Mouse (Mus musculus): ENCODE data around the gene Med12. TPM values are rescaled to one million over a fixed set of nuclear protein-coding genes. Genes with fewer than 3 reads are reported as not detected.
"Not testable (repeated sequence)": the region's sequence is repeated elsewhere in the genome, so short reads cannot be mapped to it uniquely, and the experiment has no call there.

The Med12 gene
- polyA plus RNA-seq, 1 experiment from 2014 or later = 28.6 TPM

GRCm38 (mm10) chrX:101304646-101305045 lies 30.8 kb downstream of the Med12 start:
- ATAC-seq (ENCODE audit: low FRiP score) = no peak
- Histone ChIP-seq H3K4me2 (no peak overlapping the region), H3K4me1 (replicated peaks) (peaks cover 39% of the 10 kb centered on the region), H3K36me3 (peaks cover 20% of the 10 kb centered on the region), H3K27me3 (peaks cover 2% of the 10 kb centered on the region; the same call in 1 of the 2 replicates), H3K9ac (no peak overlapping the region), H3K4me3 (no peak overlapping the region), H3K27ac (no peak overlapping the region), H3K9me3 (no peaks in the 10 kb centered on the region)
- 37% methylated on average over 2 of the region's 2 CpGs for WGBS

- H3K27ac ChIP-seq = no peak overlapping the region
- H3K9ac ChIP-seq = no peak overlapping the region
- H3K4me1 ChIP-seq (replicated peaks) = peaks cover 12% of the 10 kb centered on the region
- peaks cover 43% of the 10 kb centered on the region for H3K36me3 ChIP-seq
- H3K9me3 ChIP-seq = no peaks in the 10 kb centered on the region
- no peak overlapping the region for H3K4me3 ChIP-seq
- ATAC-seq (ENCODE audit: low FRiP score) = no peak
- WGBS = 90% methylated on average over 5 of the region's 5 CpGs
- H3K27me3 ChIP-seq = no peaks in the 10 kb centered on the region
- H3K4me2 ChIP-seq = no peak overlapping the region
Measured at GRCm38 (mm10) chrX:101309299-101309698, 35.5 kb downstream of the Med12 start.

- Histone ChIP-seq H3K27ac (no peak overlapping the region), H3K4me1 (replicated peaks) (peaks cover 7% of the 10 kb centered on the region; the same call in 1 of the 2 replicates), H3K36me3 (peaks cover 55% of the 10 kb centered on the region), H3K9ac (no peak overlapping the region), H3K4me2 (no peak overlapping the region), H3K27me3 (no peaks in the 10 kb centered on the region), H3K9me3 (no peaks in the 10 kb centered on the region), H3K4me3 (no peak overlapping the region)
- peak; percentile 65; the same call in 1 of the 2 replicates for ATAC-seq (ENCODE audit: low FRiP score)
- WGBS = 26% methylated on average over 6 of the region's 6 CpGs
Measured at GRCm38 (mm10) chrX:101313625-101314359, 40.0 kb downstream of the Med12 start.

- Histone ChIP-seq H3K4me2 (no peak overlapping the region), H3K4me3 (no peak overlapping the region), H3K36me3 (peaks cover 52% of the 10 kb centered on the region), H3K9ac (no peak overlapping the region), H3K4me1 (replicated peaks) (no peaks in the 10 kb centered on the region), H3K27me3 (no peaks in the 10 kb centered on the region), H3K9me3 (no peaks in the 10 kb centered on the region), H3K27ac (no peak overlapping the region)
- ATAC-seq (ENCODE audit: low FRiP score) = no peak
- 90% methylated on average over 12 of the region's 12 CpGs for WGBS
Measured at GRCm38 (mm10) chrX:101319775-101320174, 45.9 kb downstream of the Med12 start.

- no peak overlapping the region for H3K4me3 ChIP-seq
- no peak for ATAC-seq (ENCODE audit: low FRiP score)
- no peak overlapping the region for H3K9ac ChIP-seq
- no peak overlapping the region for H3K27ac ChIP-seq
- 60% methylated on average over 8 of the region's 8 CpGs for WGBS
- no peaks in the 10 kb centered on the region for H3K9me3 ChIP-seq
- H3K4me2 ChIP-seq = no peak overlapping the region
- no peaks in the 10 kb centered on the region for H3K27me3 ChIP-seq
- H3K4me1 ChIP-seq (replicated peaks) = no peaks in the 10 kb centered on the region
- H3K36me3 ChIP-seq = peaks cover 6% of the 10 kb centered on the region; the same call in 1 of the 2 replicates
Measured at GRCm38 (mm10) chrX:101325989-101326899, 52.4 kb downstream of the Med12 start.

GRCm38 (mm10) chrX:101329372-101330028 lies 55.7 kb downstream of the Med12 start:
- WGBS = 26% methylated on average over 9 of the region's 10 CpGs
- no peak for ATAC-seq (ENCODE audit: low FRiP score)
- H3K4me2 ChIP-seq = no peak overlapping the region

GRCm38 (mm10) chrX:101332031-101332374 lies 58.2 kb downstream of the Med12 start:
- Histone ChIP-seq H3K36me3 (no peaks in the 10 kb centered on the region), H3K4me1 (replicated peaks) (peaks cover 6% of the 10 kb centered on the region), H3K27me3 (no peaks in the 10 kb centered on the region), H3K4me2 (peak overlapping the region; percentile 48), H3K9ac (peak overlapping the region; percentile 39; the same call in 1 of the 2 replicates), H3K9me3 (no peaks in the 10 kb centered on the region), H3K4me3 (peak overlapping the region; percentile 31), H3K27ac (peak overlapping the region; percentile 95)
- ATAC-seq (ENCODE audit: low FRiP score) = peak; percentile 50
- WGBS = 49% methylated on average over 9 of the region's 9 CpGs

More at GRCm38 (mm10) chrX:101329372-101330028, 55.7 kb downstream of the Med12 start:
- Histone ChIP-seq H3K9ac (no peak overlapping the region), H3K9me3 (no peaks in the 10 kb centered on the region), H3K27ac (peak overlapping the region; percentile 77), H3K36me3 (no peaks in the 10 kb centered on the region), H3K4me1 (replicated peaks) (peaks cover 6% of the 10 kb centered on the region), H3K4me3 (no peak overlapping the region), H3K27me3 (no peaks in the 10 kb centered on the region)

- peak overlapping the region; percentile 33 for H3K4me3 ChIP-seq
- 24% methylated on average over 30 of the region's 49 CpGs for WGBS
Measured at GRCm38 (mm10) chrX:101332375-101333211, 58.8 kb downstream of the Med12 start.

GRCm38 (mm10) chrX:101334606-101335005 lies 60.8 kb downstream of the Med12 start:
- Histone ChIP-seq H3K9me3 (no peaks in the 10 kb centered on the region), H3K9ac (no peak overlapping the region), H3K36me3 (no peaks in the 10 kb centered on the region), H3K4me2 (no peak overlapping the region), H3K27me3 (no peaks in the 10 kb centered on the region), H3K27ac (no peak overlapping the region), H3K4me1 (replicated peaks) (peaks cover 6% of the 10 kb centered on the region), H3K4me3 (no peak overlapping the region)
- WGBS = 89% methylated on average over 5 of the region's 5 CpGs
- no peak for ATAC-seq (ENCODE audit: low FRiP score)

More at GRCm38 (mm10) chrX:101332375-101333211, 58.8 kb downstream of the Med12 start:
- peak overlapping the region; percentile 63 for H3K9ac ChIP-seq
- peak; percentile 97 for ATAC-seq (ENCODE audit: low FRiP score)
- no peaks in the 10 kb centered on the region for H3K27me3 ChIP-seq
- H3K4me1 ChIP-seq (replicated peaks) = peaks cover 6% of the 10 kb centered on the region
- H3K4me2 ChIP-seq = peak overlapping the region; percentile 53
- H3K36me3 ChIP-seq = no peaks in the 10 kb centered on the region
- H3K27ac ChIP-seq = peak overlapping the region; percentile 95
- H3K9me3 ChIP-seq = no peaks in the 10 kb centered on the region

- peaks cover 2% of the 10 kb centered on the region for H3K4me1 ChIP-seq (replicated peaks)
- H3K4me3 ChIP-seq = no peak overlapping the region
- no peak for ATAC-seq (ENCODE audit: low FRiP score)
- H3K27me3 ChIP-seq = no peaks in the 10 kb centered on the region
- H3K27ac ChIP-seq = no peak overlapping the region
- no peak overlapping the region for H3K9ac ChIP-seq
- WGBS = 54% methylated on average over 4 of the region's 4 CpGs
- H3K9me3 ChIP-seq = no peaks in the 10 kb centered on the region
- no peak overlapping the region for H3K4me2 ChIP-seq
- no peaks in the 10 kb centered on the region for H3K36me3 ChIP-seq
Measured at GRCm38 (mm10) chrX:101338666-101339065, 64.8 kb downstream of the Med12 start.

GRCm38 (mm10) chrX:101342837-101343236 lies 69.0 kb downstream of the Med12 start:
- not testable (repeated sequence) for H3K4me1 ChIP-seq (replicated peaks); H3K9ac ChIP-seq; H3K9me3 ChIP-seq; H3K36me3 ChIP-seq; H3K27ac ChIP-seq; H3K27me3 ChIP-seq; ATAC-seq (ENCODE audit: low FRiP score); H3K4me2 ChIP-seq; H3K4me3 ChIP-seq
- WGBS = 73% methylated on average over 2 of the region's 2 CpGs

Data from hindbrain, embryonic 13.5 days (tissue).